Mouse (Mus musculus): Measurements from ENCODE around the gene Polg. TPM values are rescaled to one million over a fixed set of nuclear protein-coding genes. Genes with fewer than 3 reads are reported as not detected.
A peak's percentile ranks its signal among the peaks of the same experiment; 100 is the strongest.

The Polg gene
- polyA plus RNA-seq, 1 experiment from 2014 or later, result 27.0 TPM

DNA sequence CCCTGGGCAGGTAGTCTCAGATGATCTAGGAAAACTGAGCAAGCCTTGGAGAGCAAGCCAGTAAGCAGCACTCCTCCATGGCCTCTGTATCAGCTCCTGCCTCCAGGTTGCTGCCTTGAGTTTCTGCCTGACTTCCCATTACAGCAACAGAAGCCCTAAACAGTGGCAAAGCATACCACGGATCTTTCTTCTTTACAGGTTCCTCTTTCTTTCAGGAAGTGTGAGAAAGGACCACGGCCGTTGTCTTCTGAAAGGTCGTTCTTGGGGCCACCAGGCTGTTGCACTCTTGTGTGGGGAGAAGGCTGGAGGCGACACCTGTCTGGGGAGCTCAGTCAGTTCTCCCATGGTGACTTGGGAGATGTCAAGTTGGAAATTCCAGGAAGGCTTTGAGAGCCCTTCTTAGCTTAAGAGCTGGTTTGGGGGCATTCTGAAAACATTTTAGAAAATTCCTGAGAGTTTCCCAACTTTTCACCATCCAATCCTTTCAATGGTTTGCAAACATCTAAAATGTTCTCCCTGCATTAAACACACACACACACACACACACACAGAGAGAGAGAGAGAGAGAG, 8.8 kb upstream of the Polg start:
- H3K4me1 ChIP-seq, result no peaks in the 10 kb centered on the region
- H3K27ac ChIP-seq, result no peak overlapping the region
- H3K36me3 ChIP-seq (replicated peaks), result no peaks in the 10 kb centered on the region
- H3K9me3 ChIP-seq, result no peaks in the 10 kb centered on the region
- 83% methylated on average over 5 of the region's 5 CpGs for WGBS
- H3K4me3 ChIP-seq, result no peak overlapping the region
- no peaks in the 10 kb centered on the region for H3K27me3 ChIP-seq (replicated peaks)
- H3K9ac ChIP-seq, result no peak overlapping the region
- H3K4me2 ChIP-seq, result no peak overlapping the region
- no peak for ATAC-seq (replicated peaks)

DNA sequence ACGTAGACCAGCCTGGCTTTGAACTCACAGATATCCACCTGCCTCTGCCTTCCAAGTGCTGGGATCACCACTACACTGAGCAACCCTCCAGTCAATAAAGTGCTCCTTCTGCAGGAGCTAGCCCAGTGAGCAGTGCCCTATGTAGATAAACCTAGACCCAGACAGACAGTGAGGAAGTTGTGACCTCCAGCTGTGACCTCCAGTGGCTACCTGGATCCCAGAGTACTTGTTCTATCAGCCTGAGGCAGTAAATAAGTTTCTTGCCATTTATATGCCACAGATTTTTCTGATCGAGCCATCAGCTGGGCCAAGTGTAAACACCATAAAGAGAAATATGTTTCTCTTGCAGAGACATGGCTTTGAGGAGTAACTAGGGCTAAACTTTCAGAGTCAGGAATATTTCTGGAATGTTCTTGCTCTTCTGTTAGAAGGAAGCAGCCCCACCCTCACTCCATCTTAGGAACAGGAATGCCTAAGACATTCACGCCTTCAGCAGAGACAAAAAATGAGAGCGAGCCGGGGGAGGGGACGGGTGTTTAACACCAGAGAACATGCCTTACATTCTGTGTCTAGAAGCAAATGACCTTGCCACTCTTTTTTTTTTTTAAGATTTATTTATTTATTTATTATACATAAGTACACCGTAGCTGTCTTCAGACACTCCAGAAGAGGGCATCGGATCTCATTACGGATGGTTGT, 7.5 kb upstream of the Polg start:
- no peak for ATAC-seq (replicated peaks)
- Histone ChIP-seq H3K4me2 (no peak overlapping the region), H3K36me3 (replicated peaks) (no peaks in the 10 kb centered on the region), H3K9me3 (no peaks in the 10 kb centered on the region), H3K4me1 (no peaks in the 10 kb centered on the region), H3K27me3 (replicated peaks) (peaks cover 5% of the 10 kb centered on the region; the same call in 1 of the 2 replicates), H3K9ac (no peak overlapping the region), H3K4me3 (no peak overlapping the region), H3K27ac (no peak overlapping the region)
- 90% methylated on average over 9 of the region's 9 CpGs for WGBS

DNA sequence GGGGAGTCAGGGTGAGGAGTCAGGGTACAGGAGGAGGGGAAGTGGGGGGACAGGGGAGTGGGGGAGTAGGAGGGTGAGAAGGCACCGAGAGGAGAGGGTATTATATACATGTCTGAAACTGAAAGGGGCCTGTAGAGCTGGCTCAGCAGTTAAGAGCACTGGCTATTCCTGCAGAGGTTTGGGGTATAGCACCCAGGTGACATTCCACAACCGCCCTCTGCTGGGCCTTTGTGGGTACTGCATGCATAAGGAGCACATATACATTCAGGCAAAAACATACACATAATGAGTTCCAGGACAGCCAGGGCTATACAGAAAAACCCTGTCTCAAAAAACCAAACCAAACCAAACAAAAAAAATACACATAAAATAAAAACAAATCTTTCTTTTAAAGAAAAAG, 6.6 kb upstream of the Polg start:
- Histone ChIP-seq H3K27ac (no peak overlapping the region), H3K36me3 (replicated peaks) (no peaks in the 10 kb centered on the region), H3K9ac (no peak overlapping the region), H3K27me3 (replicated peaks) (peaks cover 10% of the 10 kb centered on the region; the same call in 1 of the 2 replicates), H3K4me2 (no peak overlapping the region), H3K9me3 (no peaks in the 10 kb centered on the region), H3K4me3 (no peak overlapping the region), H3K4me1 (peaks cover 3% of the 10 kb centered on the region; the same call in 1 of the 2 replicates)
- 55% methylated on average over 2 of the region's 2 CpGs for WGBS
- no peak for ATAC-seq (replicated peaks)

DNA sequence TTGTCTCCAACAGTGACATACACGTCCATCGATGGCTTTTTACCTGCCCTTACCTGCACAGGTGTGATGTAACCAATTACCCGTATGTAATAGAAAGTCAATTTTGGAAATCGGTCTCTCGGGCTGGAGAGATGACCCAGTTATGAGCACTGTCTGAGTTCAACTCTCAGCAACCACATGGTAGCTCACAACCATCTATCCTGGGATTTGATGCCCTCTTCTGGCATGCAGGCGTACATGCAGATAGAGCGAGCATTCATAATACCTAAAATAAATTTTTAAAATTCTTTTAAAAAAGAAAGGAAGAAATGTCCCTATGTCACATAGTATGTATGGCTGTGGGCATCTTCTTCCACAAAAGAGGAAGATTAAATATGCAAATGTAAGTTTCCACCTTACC, 5.3 kb upstream of the Polg start:
- Histone ChIP-seq H3K9ac (no peak overlapping the region), H3K9me3 (no peaks in the 10 kb centered on the region), H3K36me3 (replicated peaks) (no peaks in the 10 kb centered on the region), H3K4me1 (peaks cover 15% of the 10 kb centered on the region), H3K4me3 (no peak overlapping the region), H3K27me3 (replicated peaks) (peaks cover 10% of the 10 kb centered on the region; the same call in 1 of the 2 replicates), H3K27ac (no peak overlapping the region), H3K4me2 (no peak overlapping the region)
- ATAC-seq (replicated peaks), result no peak
- 68% methylated on average over 7 of the region's 7 CpGs for WGBS

DNA sequence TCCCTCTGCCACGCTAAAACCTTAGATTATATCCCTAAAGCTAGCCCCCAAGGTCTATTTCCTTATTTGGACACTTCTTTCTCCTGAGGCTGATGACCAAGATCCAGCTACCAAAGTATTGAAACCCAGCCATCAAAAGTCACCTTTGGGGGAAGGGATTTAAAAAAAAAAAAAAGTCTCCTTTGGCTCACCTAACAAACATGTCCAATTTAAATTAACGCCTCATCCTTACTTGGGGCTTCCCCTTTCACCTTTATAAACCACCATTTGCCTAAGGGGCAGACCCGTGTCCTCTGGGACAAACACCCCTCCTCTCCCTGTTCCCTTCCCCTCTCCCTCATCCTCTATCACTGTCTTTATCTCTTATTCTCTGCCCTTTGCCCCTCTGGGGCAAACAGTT, 4.6 kb upstream of the Polg start:
- Histone ChIP-seq H3K4me1 (peaks cover 16% of the 10 kb centered on the region), H3K4me3 (no peak overlapping the region), H3K36me3 (replicated peaks) (no peaks in the 10 kb centered on the region), H3K9ac (no peak overlapping the region), H3K4me2 (no peak overlapping the region), H3K27me3 (replicated peaks) (peaks cover 10% of the 10 kb centered on the region; the same call in 1 of the 2 replicates), H3K27ac (no peak overlapping the region), H3K9me3 (no peaks in the 10 kb centered on the region)
- 63% methylated on average over 3 of the region's 3 CpGs for WGBS
- no peak for ATAC-seq (replicated peaks)

DNA sequence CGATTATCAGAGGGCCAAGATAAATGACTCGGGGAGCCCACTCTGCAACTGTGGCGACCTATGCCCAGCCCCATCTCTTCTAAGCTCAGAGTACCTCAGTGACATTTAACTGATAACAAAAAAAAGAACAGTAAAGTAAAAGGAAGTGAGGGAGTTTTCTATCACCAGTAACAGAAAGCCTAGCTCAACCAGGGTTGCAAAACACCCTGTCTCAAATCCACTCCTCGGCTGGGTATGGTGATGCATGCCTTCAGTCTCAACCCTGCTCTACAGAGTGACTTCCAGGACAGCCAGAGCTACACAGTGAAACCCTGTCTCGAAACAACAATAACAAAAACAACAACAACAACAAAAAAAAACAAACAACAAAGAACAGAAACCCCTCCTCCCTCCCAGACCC, 3.6 kb upstream of the Polg start:
- Histone ChIP-seq H3K27me3 (replicated peaks) (peaks cover 11% of the 10 kb centered on the region; the same call in 1 of the 2 replicates), H3K9ac (no peak overlapping the region), H3K36me3 (replicated peaks) (no peaks in the 10 kb centered on the region), H3K4me2 (no peak overlapping the region), H3K4me1 (peaks cover 24% of the 10 kb centered on the region), H3K9me3 (no peaks in the 10 kb centered on the region), H3K27ac (no peak overlapping the region), H3K4me3 (no peak overlapping the region)
- ATAC-seq (replicated peaks), result no peak
- WGBS, result 78% methylated on average over 5 of the region's 5 CpGs

DNA sequence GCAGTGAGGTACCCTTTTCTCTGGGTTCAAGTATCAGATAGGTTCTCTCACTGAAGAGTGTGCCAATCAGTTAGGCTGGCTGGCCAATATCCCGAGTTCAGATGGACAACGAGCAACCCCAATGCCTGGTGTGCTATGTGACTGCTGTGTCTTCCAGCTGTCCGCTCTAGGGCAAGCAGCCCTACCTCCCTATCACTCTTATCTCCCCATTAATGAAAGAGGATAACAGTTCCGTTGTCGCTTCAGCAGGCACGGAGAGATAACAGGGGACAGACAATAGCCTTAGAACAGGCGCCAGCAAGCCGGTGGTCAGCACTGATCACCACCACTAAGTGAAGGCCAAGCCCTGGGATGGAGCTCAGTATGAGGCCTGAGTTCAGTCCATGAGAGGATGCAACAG, 2.8 kb upstream of the Polg start:
- Histone ChIP-seq H3K9me3 (no peaks in the 10 kb centered on the region), H3K4me2 (no peak overlapping the region), H3K27ac (no peak overlapping the region), H3K9ac (no peak overlapping the region), H3K4me3 (no peak overlapping the region), H3K27me3 (replicated peaks) (peaks cover 16% of the 10 kb centered on the region; the same call in 1 of the 2 replicates), H3K4me1 (peaks cover 32% of the 10 kb centered on the region), H3K36me3 (replicated peaks) (no peaks in the 10 kb centered on the region)
- WGBS, result 43% methylated on average over 8 of the region's 8 CpGs
- no peak for ATAC-seq (replicated peaks)

DNA sequence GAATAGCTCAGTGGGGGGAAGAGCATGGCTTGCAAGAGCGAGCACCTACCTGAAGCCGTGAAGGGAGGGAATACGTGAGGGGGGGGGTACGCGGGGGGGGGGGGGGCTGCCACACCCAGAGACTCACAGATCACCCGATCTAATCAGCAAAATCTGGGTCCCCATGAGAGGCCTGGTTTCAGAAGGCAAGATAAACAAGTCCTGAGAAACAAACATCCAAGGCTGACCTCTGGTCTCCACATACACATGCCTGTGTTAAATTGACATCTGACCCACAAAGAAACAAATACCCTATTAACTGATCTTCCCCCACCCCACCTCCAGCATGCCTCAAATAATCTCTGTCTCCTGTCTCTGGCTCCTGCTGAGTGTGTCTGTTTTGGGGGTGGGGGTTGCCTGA, 1.8 kb upstream of the Polg start:
- WGBS, result 6% methylated on average over 2 of the region's 6 CpGs
- no peaks in the 10 kb centered on the region for H3K9me3 ChIP-seq
- ATAC-seq (replicated peaks), result no peak
- H3K27me3 ChIP-seq (replicated peaks), result peaks cover 16% of the 10 kb centered on the region; the same call in 1 of the 2 replicates
- H3K27ac ChIP-seq, result no peak overlapping the region
- H3K4me2 ChIP-seq, result peak overlapping the region; percentile 94
- H3K4me1 ChIP-seq, result peaks cover 32% of the 10 kb centered on the region
- no peak overlapping the region for H3K9ac ChIP-seq
- peak overlapping the region; percentile 15 for H3K4me3 ChIP-seq
- no peaks in the 10 kb centered on the region for H3K36me3 ChIP-seq (replicated peaks)

DNA sequence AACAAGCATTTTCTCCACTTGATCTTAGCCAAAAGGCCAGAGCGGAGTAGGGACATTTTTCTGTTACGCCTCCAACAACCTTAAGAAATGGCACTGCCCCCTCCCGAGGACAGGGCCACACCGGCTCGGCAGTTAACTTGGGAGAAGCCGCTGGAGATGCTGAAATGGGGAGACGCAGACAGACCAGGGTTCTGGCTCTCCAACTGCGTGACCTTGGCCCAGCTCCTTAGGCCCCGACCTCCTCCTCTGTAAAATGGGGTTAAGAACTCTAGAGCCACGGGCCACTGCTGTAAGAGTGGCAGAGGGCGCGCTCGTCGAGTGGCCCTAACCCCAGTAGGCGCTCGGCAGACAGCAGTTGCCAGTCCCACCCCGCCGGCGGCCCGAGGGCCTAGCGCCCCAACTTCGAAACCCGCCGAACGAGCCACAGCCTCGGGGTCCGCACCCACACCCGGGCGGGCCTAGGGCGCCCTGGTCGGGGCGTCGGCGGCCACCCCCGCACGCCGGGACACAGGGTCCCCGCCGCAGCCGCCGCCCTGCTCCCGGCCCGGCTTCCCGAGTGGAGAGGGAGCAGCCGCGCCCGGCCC, 609 bp downstream of the Polg start:
- H3K36me3 ChIP-seq (replicated peaks), result 0 out of 2 replicates have a peak, but pooled peaks cover 6% of the 10 kb centered on the region
- H3K27ac ChIP-seq, result peak overlapping the region; percentile 87
- peak; percentile 18 for ATAC-seq (replicated peaks)
- under 1% methylated on average over 32 of the region's 47 CpGs for WGBS
- peak overlapping the region; percentile 97 for H3K4me3 ChIP-seq
- peaks cover 32% of the 10 kb centered on the region for H3K4me1 ChIP-seq
- no peaks in the 10 kb centered on the region for H3K9me3 ChIP-seq
- H3K27me3 ChIP-seq (replicated peaks), result peaks cover 16% of the 10 kb centered on the region; the same call in 1 of the 2 replicates
- H3K9ac ChIP-seq, result peak overlapping the region; percentile 70
- peak overlapping the region; percentile 94 for H3K4me2 ChIP-seq

DNA sequence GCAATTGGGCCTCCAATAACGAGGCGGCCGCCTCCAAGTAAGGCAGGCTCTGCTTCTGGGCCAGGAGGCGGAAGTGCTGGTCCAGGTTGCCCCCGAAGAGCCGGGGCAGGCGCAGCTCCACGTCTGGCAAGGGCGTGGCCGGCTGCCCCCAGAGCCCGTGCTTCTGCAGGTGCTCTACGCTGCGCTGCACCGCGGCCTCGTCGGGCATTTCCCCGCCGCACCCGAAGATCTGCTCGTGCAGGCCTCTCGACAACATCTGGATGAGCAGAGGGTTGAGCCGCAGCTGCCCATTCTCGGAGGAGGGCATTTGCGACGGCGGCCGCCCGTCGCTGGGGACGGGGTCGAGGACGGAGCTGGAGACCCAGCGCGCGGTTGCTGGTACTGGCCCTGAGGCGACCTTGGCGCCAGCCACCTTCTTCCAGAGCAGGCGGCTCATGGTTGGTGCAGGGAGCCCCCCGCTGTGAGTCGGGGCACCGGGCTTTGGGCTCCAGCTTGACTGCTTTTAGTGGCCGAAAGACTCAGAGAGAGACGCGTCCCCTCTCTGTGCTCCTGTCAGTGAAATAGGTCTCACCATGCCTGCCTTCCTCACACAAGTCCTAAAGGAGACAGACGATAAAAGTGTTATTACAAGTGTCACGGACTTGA, 1.3 kb downstream of the Polg start:
- no peak for ATAC-seq (replicated peaks)
- Histone ChIP-seq H3K27ac (no peak overlapping the region), H3K9me3 (no peaks in the 10 kb centered on the region), H3K36me3 (replicated peaks) (0 out of 2 replicates have a peak, but pooled peaks cover 11% of the 10 kb centered on the region), H3K4me1 (peaks cover 32% of the 10 kb centered on the region), H3K4me2 (peak overlapping the region; percentile 94), H3K9ac (peak overlapping the region; percentile 70), H3K4me3 (peak overlapping the region; percentile 97), H3K27me3 (replicated peaks) (peaks cover 16% of the 10 kb centered on the region; the same call in 1 of the 2 replicates)
- WGBS, result 5% methylated on average over 47 of the region's 47 CpGs

DNA sequence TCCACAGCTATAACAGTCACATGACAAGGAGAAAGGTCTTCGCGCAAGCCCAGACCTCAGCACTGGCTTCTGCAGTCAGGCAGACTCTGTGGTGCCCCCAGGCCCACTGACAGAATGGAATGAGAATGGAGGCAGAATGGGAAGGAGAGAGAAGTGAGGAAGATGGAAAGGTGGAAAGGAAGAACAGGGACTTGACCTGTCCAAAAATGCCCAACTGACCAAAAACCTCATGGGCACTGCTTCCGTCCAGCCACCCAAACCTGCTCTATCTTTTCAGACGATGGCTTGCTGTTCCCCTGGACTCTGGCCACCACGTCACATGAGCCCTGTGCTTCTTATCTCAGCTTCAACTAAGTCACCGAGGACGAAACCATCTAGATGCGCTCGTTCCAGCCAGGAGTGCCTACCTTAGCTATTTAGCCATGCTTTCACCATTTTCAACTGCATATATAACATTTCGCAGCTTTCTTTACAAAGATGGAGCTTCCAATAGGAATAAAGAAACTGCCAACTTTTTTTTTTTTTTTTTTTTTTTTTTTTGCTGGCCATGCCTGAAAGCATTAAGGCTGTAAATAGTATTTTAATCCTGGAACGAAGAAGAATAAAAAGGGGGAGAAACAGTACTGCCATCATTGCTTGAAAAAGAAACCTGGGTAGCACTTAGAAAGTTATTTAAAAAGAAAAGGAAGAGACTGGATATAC, 2.6 kb downstream of the Polg start:
- no peak overlapping the region for H3K4me2 ChIP-seq
- no peak overlapping the region for H3K4me3 ChIP-seq
- no peaks in the 10 kb centered on the region for H3K9me3 ChIP-seq
- H3K27me3 ChIP-seq (replicated peaks), result peaks cover 10% of the 10 kb centered on the region; the same call in 1 of the 2 replicates
- ATAC-seq (replicated peaks), result no peak
- 89% methylated on average over 11 of the region's 11 CpGs for WGBS
- H3K4me1 ChIP-seq, result peaks cover 32% of the 10 kb centered on the region
- no peak overlapping the region for H3K9ac ChIP-seq
- no peak overlapping the region for H3K27ac ChIP-seq
- H3K36me3 ChIP-seq (replicated peaks), result peaks cover 16% of the 10 kb centered on the region

DNA sequence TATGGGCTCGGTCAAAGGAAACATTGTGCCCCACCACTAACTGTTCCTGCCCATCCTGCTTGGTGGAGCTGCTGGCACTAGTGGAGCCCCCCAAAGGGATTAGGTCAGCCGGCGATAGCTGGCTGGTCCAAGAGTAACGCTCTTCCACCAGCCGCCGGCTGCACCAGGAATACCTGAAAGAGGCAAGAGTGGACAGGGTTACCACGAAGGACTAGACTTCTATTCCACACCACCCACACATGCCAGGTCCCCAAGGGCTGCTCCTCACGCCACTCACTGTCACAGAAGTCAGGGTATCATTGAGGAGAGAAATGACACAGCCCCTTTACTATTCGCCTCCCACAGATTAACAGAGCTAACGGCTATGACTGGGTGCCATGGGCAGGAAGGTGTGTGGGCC, 4.4 kb downstream of the Polg start:
- no peak for ATAC-seq (replicated peaks)
- peaks cover 28% of the 10 kb centered on the region for H3K36me3 ChIP-seq (replicated peaks)
- H3K27me3 ChIP-seq (replicated peaks), result 0 out of 2 replicates have a peak, but pooled peaks cover 5% of the 10 kb centered on the region
- no peak overlapping the region for H3K4me2 ChIP-seq
- 94% methylated on average over 10 of the region's 10 CpGs for WGBS
- H3K9me3 ChIP-seq, result no peaks in the 10 kb centered on the region
- peaks cover 20% of the 10 kb centered on the region for H3K4me1 ChIP-seq
- no peak overlapping the region for H3K4me3 ChIP-seq
- no peak overlapping the region for H3K27ac ChIP-seq
- no peak overlapping the region for H3K9ac ChIP-seq

All from midbrain, embryonic 15.5 days (tissue).